Mouse (Mus musculus) embryo, embryonic 10.5 days (tissue): ENCODE data around the gene Itga5.

Source experiments
- DNase-seq: peaks from one replicate; pipeline ENCODE4 v3.0.0-alpha.2; 2015; ENCODE audit warnings: low spot score

The Itga5 gene

DNA sequence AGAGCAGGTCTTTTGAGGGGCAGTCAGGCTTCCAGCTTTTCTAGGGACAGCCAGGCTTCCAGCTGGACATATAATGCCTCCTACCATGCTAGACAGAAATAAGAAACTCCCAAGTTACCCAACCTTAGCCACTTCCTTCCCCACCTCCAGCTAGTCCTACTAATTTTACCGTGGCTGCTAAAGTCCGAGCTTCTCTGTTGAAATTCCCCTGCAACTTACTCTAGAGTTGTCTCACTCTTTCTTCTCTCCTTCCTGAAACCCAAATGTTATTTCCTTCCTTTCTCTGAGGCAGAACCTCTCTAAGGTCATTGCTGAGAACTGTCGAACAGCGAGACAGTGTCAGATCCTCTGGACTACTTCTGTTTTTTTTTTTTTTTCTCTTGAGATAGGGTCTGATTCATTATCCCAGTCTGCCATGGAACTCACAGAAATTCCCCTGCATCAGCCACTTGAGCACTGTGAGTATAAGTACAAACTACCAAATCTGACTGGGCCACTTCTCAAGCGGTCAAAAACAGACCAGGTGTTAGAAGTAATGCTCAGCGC, 56.1 kb downstream of the Itga5 start, which contains the start of gene Gpr84:
Gene Gpr84 (minus strand): TSS at position 248 of the 546 bp plus-strand sequence.
- DNase-seq: no peak

DNA sequence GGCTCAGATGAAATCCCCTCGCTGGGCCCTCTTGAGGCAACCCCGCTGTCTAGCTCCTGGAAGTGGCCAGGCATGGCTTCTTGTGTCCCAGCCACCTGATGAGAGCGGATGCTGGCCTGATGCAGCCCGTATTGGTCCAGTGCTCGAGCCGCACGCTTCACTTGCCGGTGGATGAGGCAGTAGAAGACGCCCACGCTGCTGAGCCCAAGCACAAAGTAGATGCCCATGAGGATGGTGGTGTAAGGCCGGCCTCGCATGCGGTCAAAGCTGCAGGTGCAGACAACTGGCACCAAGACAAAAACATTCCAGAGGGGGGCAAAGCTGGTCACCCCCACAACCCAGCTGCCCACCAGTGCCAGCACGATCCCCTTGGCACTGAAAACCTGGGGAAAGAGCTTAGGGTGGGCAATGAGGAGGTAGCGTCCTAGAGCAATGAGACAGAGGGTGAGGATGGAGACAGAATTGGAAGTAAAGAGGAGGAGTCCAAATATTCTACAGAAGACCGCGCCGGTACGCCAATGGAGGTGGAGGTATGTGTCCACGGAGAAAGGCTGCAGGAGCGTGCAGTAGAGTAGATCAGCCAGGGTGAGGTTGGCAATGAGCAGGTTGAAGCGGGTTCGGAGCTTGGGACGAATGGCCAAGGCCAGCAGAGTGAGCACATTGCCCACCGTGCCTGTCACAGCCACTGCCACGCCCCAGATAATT, 57.5 kb downstream of the Itga5 start:
- DNase-seq: no peak

DNA sequence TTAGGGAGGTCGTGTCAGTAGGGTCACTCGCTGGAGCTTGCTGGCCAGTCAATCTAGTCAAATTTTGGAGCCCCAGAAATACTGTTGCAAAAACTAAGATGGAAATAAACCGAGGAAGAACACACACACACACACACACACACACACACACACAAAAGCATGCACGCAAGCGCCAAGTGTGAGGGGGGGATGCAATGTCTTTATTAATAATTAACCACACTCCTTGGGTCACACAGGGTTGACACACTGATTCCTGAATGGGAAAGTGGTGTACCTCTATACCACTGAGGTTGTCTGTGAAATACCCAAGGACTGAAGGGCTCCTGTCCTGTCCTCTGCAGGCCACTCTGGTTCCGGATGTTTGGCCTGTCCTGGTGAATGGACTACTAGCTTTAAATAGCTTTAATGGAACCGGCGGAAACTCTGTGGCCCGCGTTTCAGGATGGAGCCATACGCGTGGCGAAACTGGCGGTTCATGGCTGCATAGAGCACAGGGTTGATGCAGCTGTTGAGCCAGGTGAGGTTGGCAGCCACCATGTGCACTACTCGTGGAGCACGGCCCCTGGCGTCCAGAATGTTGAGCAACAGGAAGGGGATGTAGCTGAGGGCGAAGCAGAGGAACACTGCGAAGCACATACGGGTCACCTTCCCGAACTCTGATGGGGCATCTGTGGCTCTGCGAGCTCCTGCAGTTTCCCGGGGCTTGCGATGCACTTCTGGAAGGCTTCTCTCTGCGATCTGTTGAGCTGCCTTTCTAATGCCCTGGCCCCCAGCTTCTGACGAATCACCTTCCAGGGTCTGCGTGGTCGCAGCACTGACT, 58.3 kb downstream of the Itga5 start:
- no peak for DNase-seq

DNA sequence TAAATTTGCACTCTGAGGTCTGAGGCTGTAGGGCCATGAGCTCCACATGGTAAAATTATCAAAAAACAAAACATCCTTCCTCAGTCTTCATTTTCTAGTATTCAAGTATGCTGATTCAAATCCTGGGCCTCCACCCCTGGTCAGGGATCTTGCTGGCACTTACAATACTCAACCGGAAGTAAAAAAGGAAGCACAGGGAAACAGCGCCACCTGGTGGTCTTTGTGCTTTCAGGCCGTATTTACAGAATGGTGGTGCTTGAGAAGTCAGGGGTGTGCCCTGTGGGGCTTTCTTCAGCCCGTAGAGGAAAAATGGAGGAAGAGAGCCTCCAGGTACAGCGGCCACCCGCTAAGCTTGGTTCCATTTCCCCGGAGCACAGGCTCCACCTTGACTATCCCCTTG, 59.4 kb downstream of the Itga5 start:
- DNase-seq: peak; percentile 99

DNA sequence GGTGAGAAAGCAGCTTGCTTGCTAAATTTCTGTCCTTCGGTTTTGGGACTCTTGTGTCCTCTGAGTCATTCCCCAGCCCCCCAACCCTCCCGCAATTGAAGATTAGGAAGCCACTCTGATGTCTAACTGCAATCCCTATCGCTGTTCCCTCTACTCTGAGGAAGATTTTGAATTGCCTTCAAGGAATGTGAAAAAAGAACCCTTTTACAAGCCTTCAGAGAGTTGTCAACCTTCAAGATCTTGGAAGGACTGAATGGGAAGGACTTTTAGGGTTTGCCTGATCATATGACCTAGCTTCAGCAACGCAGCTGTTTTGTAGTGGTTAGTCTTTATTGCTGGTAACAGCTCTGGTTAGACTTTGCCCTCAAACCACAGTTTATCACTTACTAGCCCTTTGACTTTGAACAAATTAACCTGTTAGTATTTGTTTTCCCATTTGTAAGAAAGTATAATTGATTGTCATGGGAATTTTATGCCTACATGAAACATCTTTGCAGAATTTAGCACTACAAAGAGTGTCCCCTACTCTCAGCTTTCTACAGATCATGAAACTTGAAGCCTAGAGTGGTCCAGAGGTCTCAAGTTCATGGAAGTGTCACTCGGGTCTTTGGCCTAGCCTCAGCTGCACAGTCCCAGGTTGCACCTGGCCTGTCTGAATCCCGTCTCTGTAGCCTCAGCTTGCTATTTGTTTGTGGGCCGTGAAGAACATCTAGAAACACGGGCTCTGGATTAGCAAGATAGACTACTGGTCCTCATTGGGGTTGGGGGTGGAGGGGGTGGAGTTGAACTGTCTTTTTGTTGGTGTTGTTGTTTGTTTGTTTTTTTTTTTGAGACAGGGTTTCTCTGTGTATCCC, 60.5 kb downstream of the Itga5 start:
- DNase-seq: peak; percentile 59

DNA sequence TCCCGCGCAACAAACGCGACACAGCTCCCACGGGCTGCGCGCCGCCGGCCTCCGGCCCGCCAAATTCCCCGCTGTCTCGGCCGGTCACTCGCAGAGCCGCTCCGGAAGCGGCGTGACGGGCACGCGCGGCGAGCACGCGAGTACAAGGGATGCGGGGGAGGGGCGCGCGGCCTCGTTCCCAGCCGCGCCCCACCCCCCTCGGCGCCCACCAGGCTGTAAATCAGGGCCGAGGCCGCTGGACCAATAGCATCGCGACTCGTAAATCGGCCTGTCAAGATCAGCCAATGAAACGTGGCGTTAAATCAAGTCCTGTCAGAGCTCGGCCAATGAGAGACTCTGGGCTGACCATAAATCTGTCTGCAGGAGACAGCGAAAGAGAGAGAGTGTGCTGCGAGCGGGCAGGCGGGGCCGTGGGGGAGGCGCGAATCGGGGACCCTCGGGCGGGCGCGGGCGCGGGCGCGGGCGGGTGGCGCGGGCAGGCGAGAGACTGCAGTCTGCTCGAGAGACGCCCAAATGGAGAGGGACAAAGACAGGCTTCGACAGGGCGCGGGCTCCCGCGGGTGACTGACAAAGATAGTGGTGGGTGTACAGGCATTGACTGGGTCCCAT, 61.4 kb downstream of the Itga5 start:
- peak; percentile 99 for DNase-seq

DNA sequence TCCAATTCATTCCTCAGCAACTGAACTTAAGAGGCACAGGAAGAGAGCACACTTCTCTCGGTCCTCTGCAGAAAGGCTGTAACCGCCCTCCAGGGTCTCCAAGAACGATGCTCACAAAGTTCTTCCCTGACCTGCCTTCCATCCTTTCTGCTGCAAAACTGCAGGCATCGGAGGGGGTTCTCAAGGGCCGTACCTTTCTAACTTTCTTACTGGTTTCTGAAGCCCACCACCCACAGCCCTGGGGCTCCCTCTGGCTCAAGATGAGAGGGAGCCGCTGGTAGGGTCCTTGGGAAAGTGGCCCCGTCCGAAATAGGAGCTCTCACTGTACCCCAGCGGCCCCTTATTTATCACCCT, 62.0 kb downstream of the Itga5 start:
- peak; percentile 75 for DNase-seq

DNA sequence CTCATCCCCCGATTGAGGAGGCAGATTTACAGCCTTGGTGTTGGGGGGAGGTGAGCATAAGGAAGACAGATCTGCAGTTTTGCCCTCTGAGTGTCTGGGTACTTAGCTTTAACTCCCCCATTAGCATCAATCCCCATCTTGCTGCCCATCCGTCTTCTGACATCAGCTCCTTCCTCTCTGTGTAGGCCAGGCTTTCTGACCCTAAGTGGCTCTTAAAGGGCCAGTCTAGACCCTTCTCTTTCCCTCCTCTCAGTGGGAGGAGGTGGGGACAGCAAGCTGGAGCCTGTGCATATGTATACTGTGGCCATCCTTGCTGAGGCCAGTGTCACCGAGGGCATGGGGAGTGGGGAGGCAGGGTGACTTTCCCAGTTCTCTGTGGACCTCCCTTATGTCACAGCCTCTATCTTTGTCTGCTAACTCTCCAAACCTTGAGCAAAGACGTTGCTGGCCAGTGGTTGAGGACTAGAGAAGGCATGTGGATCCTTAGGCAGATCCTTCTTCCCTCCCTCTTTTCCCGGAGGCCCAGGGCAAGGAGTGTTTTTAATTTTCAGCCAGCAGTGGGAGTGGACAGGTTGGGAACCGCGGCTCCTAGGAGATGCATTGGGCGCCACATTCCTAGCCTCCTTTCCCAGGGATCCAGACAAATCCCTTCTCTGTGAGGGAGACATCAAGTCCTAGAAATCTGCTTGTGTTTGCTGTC, 62.5 kb downstream of the Itga5 start:
- DNase-seq: peak; percentile 76

DNA sequence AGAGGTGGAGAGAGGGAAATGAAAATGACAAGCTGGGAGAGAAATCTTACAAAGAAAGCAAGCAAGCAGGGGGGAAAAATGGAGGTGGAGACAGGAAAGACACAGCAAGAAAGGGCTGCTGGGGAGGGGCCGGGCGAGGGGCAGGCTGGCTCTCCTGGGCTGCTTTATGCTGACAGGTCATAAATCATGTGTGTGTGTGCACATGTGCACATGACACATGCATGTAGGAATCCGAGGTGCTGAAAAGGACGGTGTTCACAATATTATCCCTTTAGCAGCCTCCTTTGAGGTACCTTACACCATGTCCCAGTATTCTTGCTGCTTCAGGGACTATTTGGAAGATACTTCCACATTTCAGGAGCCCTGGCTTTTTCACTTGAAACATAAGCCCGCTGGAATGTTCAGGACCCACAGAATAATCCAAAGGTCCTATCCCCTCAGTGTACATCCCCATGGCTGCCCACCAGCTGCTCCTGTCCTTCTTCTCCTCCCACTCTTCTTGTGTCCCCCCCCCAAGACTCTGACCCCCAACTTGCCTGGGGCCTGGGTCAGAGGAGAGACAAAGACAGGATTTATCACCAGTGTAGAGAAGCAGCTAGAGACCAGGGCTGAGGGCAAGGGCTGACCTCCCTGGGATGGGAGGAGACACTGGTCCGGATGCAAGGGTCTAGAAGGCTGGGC, 64.1 kb downstream of the Itga5 start:
- DNase-seq: peak; percentile 78

DNA sequence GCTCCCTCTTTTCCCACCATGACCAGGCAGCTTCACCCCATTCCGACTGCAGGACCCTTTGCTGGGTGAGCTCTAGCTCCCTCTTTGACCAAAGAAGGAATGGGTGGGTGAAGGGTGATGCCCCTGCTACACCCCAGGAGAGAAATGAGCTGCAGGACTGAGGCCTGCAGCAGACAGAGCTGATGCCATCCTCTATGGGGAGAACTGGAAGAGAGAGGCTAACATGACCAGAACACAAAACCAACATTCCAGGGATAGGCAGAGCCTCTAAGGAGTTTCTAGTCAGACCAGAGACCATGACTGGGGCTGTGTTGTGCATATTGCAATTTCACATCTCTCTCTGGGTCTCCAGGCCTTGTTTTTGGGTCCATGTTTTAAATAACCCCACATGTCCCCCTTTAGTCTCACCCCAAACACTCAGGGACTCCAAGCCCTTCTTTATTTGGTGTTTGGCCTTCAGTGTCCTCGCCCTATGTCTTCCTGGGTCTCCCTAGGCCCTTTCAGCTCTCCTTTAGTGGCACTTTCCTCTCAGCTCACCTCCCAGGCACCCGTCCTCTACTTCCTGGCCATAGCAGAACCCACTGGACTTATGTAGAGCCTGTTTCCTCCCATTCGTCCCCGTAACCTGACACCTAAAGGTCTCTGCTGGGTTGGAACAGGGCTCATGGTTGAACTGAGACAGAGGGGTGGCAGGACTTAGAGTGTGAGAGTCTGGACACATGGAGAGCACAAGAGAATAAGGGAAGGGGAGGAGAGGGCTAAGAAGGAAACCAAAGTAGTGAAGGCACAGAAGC, 64.8 kb downstream of the Itga5 start:
- peak; percentile 70 for DNase-seq

DNA sequence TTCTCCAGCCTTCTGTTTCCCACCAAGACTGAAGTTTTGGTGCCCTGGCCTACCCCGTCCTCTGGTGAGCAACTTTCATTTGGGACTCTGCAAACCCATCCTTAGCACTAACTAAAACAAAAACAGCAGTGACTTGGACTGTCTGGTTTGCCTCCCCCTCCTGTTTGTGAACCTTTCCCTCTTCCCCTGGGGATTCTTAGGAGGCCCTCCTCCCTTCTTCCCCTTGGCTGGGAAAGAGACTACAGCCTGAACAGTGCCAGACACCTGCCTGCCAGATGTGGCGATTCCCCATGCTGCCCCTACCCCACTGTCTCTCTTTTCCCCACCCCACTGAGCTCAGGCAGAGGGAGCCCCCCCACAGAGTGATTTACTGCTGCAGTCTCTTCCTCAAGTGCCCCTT, 65.5 kb downstream of the Itga5 start:
- DNase-seq: peak; percentile 80

DNA sequence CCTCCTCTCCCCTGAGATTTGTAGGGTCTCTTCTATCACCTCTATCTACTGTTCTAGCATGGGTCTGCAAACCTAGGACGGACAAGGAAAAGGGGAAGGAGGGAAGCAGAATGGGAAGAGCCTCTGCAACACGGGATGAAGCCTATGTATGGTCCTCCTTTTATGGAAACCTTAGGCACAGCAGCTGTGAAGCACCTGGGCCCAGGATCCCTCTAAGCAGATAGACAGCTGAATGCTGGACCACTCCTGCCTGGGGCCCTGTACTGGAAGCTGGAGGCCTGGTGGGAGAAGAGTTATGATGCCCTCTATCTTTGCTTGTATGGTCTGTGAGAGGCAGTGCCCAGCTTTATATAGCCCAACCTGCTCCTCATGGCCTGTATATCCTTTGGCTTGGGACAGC, 66.0 kb downstream of the Itga5 start:
- peak; percentile 62 for DNase-seq

DNA sequence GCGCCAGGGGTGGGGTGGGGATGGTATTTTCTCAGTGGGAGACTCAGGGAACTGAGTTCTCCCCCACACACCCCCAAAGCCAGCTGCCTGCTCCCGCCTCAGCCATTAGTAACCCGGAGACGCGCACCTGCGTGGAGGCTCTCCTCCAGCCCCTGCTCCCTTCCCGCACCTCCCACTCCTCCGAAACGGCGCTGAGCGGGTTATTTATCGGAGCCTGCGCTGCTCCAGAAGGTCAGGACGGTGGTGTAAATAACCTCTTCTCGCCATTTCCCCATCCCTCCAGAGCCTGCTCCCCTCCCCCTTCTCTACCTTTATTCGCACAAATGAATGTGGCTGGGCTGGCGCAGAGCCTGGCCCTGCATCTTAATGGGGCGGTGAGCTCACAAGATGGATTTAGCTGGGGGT, 66.5 kb downstream of the Itga5 start:
- DNase-seq: peak; percentile 87

DNA sequence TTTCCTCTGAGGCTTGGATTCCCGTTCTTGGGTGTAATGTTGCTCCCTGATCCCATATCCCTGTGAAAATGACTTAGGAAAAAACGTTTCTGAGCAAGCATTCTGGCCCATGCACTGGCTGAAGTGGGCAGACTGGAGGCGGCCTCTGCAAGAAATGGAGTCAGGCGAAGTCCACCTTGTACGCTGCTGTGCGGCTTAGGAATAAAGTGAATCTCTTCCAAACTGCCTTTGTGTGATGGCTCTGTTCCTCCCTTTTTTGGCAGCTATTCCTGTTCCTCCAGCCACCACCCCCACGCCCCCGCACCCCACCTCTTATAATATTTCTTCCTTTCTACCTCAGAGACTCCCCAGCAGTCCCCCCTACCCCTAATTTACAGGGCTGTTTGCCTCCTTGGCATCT, 66.9 kb downstream of the Itga5 start:
- peak; percentile 44 for DNase-seq

DNA sequence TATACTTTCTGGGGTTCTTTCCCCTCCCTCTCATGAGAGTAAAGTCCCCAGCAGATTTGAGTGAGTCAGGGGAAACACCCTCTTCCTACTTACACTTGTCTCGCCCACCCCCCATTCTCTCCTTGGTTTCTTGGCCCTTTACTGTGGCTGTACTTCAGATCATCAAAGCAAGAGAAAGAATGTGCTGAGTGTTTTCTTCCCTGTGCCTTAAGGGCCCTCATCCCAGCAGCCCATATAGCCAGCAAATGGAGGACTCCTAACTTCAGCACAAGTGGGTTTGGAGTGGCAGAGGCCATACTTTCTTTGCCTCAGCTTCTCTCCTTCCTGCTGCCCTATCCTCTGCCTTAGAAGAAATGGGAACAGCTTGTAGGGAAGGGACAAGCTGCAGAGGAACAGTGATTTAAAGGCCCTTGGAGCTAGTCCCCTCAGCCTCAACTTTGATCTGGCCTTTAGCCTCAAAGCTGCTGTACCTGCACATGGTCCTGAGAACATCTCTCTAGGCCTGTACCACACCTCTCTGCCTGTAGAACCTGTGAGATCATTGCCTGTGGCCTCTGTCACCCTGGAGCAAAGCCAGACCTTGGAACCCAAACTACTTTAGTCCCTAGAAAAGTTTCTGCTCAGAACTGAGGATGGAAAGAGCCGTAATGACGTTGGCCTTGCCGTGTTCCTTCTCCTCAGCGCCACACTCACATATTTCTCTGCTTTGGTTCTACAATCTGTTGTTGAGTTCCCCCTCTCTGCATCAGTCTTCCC, 67.5 kb downstream of the Itga5 start:
- no peak for DNase-seq

DNA sequence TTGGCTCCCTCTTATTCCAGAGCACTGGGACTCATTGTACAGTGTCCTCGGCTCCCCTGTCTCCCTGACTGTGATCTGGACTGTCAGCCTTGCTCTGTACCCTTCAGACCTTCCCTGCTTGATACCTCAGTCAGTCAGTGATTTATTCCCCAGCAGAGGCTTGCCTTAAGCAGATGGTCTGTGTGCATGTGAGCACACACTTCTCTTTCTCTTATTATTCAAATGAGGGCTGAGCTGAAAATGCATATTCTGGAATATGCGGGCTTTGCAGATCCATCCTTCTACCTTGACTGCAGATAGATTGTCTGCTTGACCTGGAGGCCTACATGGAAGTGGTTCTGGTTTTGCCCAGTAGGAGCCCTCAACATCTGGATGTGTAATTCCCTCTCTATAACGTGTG, 68.5 kb downstream of the Itga5 start:
- DNase-seq: no peak

DNA sequence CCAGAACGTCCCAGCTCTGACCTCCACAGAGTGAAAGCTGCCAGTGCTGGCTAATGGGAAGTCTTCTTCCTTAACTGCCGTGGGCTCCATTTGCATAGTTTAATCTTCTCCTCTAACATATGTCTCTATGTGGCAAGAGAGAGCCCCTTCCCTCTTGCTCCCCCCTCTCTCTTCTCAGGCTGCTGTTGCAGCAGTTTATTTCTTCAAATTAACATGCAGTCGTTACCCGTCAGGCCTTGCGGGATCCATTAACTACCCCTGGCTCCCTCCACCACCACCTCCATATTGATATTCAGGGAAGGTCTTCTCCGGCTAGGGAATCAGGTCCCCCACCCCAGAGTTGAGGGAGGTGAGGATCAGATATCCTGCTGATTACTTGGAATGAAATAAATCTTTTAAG, 69.2 kb downstream of the Itga5 start:
- no peak for DNase-seq

DNA sequence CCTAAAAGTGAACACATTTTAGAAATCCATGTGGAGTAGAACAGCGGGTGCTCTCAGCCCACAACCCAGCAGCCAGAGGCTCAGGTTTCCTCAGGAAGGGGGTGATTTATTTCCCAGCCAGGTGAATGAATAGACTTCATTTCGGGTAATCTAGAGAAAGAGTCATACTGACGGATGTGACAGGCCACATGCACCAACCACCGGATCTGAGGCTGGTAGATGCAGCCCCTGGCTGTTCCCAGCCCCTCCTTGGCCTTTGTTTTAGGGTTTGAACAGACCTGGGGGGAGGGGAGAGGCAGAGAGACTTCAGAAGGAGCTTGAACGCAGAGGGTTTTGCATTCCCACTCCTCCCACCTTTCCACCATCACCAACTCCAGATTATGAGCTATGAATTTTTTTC, 70.7 kb downstream of the Itga5 start:
- peak; percentile 77 for DNase-seq

DNA sequence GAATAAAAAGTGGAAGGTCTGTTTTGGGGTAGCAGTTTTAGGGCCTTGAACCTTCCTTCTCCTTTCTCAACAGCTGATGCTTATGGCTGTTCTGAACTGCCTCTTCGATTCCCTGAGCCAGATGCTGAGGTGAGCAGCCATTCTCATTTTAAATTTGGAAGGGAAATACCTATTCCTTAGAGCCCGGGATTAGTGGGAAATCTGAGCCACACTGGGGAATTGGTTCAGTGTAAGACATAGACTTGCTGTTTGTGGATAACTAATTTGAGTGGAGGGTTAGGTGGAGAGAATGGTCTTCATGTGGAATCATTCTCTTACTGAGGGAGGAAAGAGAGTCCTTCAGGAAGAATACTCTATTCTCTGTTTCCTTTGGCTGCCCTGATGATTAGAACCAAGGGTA, 71.9 kb downstream of the Itga5 start:
- DNase-seq: no peak
